Mouse (Mus musculus): ENCODE results near the gene Skp1a. TPM values are rescaled to one million over a fixed set of nuclear protein-coding genes. Genes with fewer than 3 reads are reported as not detected.

The Skp1a gene
- polyA plus RNA-seq, 1 experiment from 2014 or later: 848 TPM

GRCm38 (mm10) chr11:52230694-52231093 is 1.1 kb upstream of the Skp1a start:
- Histone ChIP-seq H3K27me3 (replicated peaks) (no peaks in the 10 kb centered on the region), H3K36me3 (no peaks in the 10 kb centered on the region), H3K4me2 (replicated peaks) (peak overlapping the region; percentile 65), H3K27ac (peak overlapping the region; percentile 97), H3K4me3 (replicated peaks) (peak overlapping the region; percentile 96), H3K9ac (0 out of 2 replicates have a peak overlapping the region, but pooled peaks have one; percentile 100), H3K4me1 (replicated peaks) (peaks cover 16% of the 10 kb centered on the region), H3K9me3 (no peaks in the 10 kb centered on the region)
- peak; percentile 67 for ATAC-seq
- 38% methylated on average over 5 of the region's 5 CpGs for WGBS

GRCm38 (mm10) chr11:52233043-52233653 is 1.4 kb downstream of the Skp1a start:
- Histone ChIP-seq H3K27ac (no peak overlapping the region), H3K4me1 (replicated peaks) (peaks cover 16% of the 10 kb centered on the region), H3K27me3 (replicated peaks) (no peaks in the 10 kb centered on the region), H3K36me3 (no peaks in the 10 kb centered on the region), H3K9ac (no peak overlapping the region), H3K4me2 (replicated peaks) (peak overlapping the region; percentile 65), H3K9me3 (no peaks in the 10 kb centered on the region), H3K4me3 (replicated peaks) (peak overlapping the region; percentile 96)
- ATAC-seq: no peak
- WGBS: 23% methylated on average over 3 of the region's 3 CpGs

GRCm38 (mm10) chr11:52233906-52234305 is 2.1 kb downstream of the Skp1a start:
- Histone ChIP-seq H3K4me1 (replicated peaks) (peaks cover 16% of the 10 kb centered on the region), H3K4me2 (replicated peaks) (peak overlapping the region; percentile 65; the same call in 1 of the 2 replicates), H3K9me3 (no peaks in the 10 kb centered on the region), H3K9ac (no peak overlapping the region), H3K27me3 (replicated peaks) (no peaks in the 10 kb centered on the region), H3K36me3 (0 out of 2 replicates have a peak, but pooled peaks cover 5% of the 10 kb centered on the region), H3K27ac (no peak overlapping the region), H3K4me3 (replicated peaks) (no peak overlapping the region)
- no peak for ATAC-seq
- WGBS: 75% methylated on average over 1 of the region's 1 CpGs

- Histone ChIP-seq H3K4me2 (replicated peaks) (no peak overlapping the region), H3K9me3 (no peaks in the 10 kb centered on the region), H3K36me3 (0 out of 2 replicates have a peak, but pooled peaks cover 5% of the 10 kb centered on the region), H3K27ac (no peak overlapping the region), H3K4me3 (replicated peaks) (no peak overlapping the region), H3K4me1 (replicated peaks) (peaks cover 16% of the 10 kb centered on the region), H3K9ac (no peak overlapping the region), H3K27me3 (replicated peaks) (no peaks in the 10 kb centered on the region)
- ATAC-seq: no peak
Observed at GRCm38 (mm10) chr11:52234509-52234908, 2.7 kb downstream of the Skp1a start.

- H3K27ac ChIP-seq: no peak overlapping the region
Observed at GRCm38 (mm10) chr11:52240898-52241542, 9.2 kb downstream of the Skp1a start.

GRCm38 (mm10) chr11:52249452-52249851 is 17.7 kb downstream of the Skp1a start:
- no peak for ATAC-seq
- Histone ChIP-seq H3K4me2 (replicated peaks) (no peak overlapping the region), H3K27me3 (replicated peaks) (no peaks in the 10 kb centered on the region), H3K9ac (no peak overlapping the region), H3K4me3 (replicated peaks) (no peak overlapping the region), H3K4me1 (replicated peaks) (peaks cover 3% of the 10 kb centered on the region; the same call in 1 of the 2 replicates), H3K36me3 (0 out of 2 replicates have a peak, but pooled peaks cover 3% of the 10 kb centered on the region), H3K27ac (no peak overlapping the region), H3K9me3 (no peaks in the 10 kb centered on the region)
- 88% methylated on average over 2 of the region's 2 CpGs for WGBS

More at GRCm38 (mm10) chr11:52240898-52241542, 9.2 kb downstream of the Skp1a start:
- H3K9ac ChIP-seq: no peak overlapping the region
- ATAC-seq: no peak
- 0 out of 2 replicates have a peak, but pooled peaks cover 5% of the 10 kb centered on the region for H3K36me3 ChIP-seq
- H3K9me3 ChIP-seq: no peaks in the 10 kb centered on the region
- H3K4me2 ChIP-seq (replicated peaks): no peak overlapping the region
- H3K4me1 ChIP-seq (replicated peaks): no peaks in the 10 kb centered on the region
- H3K4me3 ChIP-seq (replicated peaks): no peak overlapping the region
- WGBS: 93% methylated on average over 4 of the region's 4 CpGs
- H3K27me3 ChIP-seq (replicated peaks): no peaks in the 10 kb centered on the region

- no peak overlapping the region for H3K4me3 ChIP-seq (replicated peaks)
- 70% methylated on average over 5 of the region's 5 CpGs for WGBS
- no peak for ATAC-seq
- H3K4me1 ChIP-seq (replicated peaks): peaks cover 3% of the 10 kb centered on the region; the same call in 1 of the 2 replicates
- H3K9ac ChIP-seq: no peak overlapping the region
- H3K4me2 ChIP-seq (replicated peaks): no peak overlapping the region
- 0 out of 2 replicates have a peak, but pooled peaks cover 3% of the 10 kb centered on the region for H3K36me3 ChIP-seq
- no peaks in the 10 kb centered on the region for H3K27me3 ChIP-seq (replicated peaks)
- no peaks in the 10 kb centered on the region for H3K9me3 ChIP-seq
- H3K27ac ChIP-seq: no peak overlapping the region
Observed at GRCm38 (mm10) chr11:52251770-52252169, 20.0 kb downstream of the Skp1a start.

- Histone ChIP-seq H3K27me3 (replicated peaks) (no peaks in the 10 kb centered on the region), H3K4me1 (replicated peaks) (peaks cover 6% of the 10 kb centered on the region; the same call in 1 of the 2 replicates), H3K9me3 (no peaks in the 10 kb centered on the region), H3K36me3 (0 out of 2 replicates have a peak, but pooled peaks cover under 1% of the 10 kb centered on the region), H3K4me3 (replicated peaks) (no peak overlapping the region), H3K4me2 (replicated peaks) (no peak overlapping the region), H3K27ac (peak overlapping the region; percentile 37), H3K9ac (no peak overlapping the region)
- 38% methylated on average over 1 of the region's 1 CpGs for WGBS
- ATAC-seq: no peak
Observed at GRCm38 (mm10) chr11:52252692-52253091, 20.9 kb downstream of the Skp1a start.

- Histone ChIP-seq H3K27me3 (replicated peaks) (no peaks in the 10 kb centered on the region), H3K4me3 (replicated peaks) (no peak overlapping the region), H3K4me1 (replicated peaks) (peaks cover 6% of the 10 kb centered on the region; the same call in 1 of the 2 replicates), H3K9ac (no peak overlapping the region), H3K4me2 (replicated peaks) (no peak overlapping the region), H3K9me3 (no peaks in the 10 kb centered on the region), H3K36me3 (no peaks in the 10 kb centered on the region), H3K27ac (peak overlapping the region; percentile 37; the same call in 1 of the 2 replicates)
- WGBS: 61% methylated on average over 11 of the region's 11 CpGs
- peak; percentile 73 for ATAC-seq
Observed at GRCm38 (mm10) chr11:52253674-52254375, 22.0 kb downstream of the Skp1a start.

- Histone ChIP-seq H3K4me2 (replicated peaks) (no peak overlapping the region), H3K27me3 (replicated peaks) (no peaks in the 10 kb centered on the region), H3K9me3 (no peaks in the 10 kb centered on the region), H3K4me3 (replicated peaks) (no peak overlapping the region), H3K4me1 (replicated peaks) (peaks cover 6% of the 10 kb centered on the region; the same call in 1 of the 2 replicates), H3K27ac (no peak overlapping the region), H3K9ac (no peak overlapping the region), H3K36me3 (no peaks in the 10 kb centered on the region)
- 89% methylated on average over 8 of the region's 8 CpGs for WGBS
- no peak for ATAC-seq
Observed at GRCm38 (mm10) chr11:52255077-52255476, 23.3 kb downstream of the Skp1a start.

- Histone ChIP-seq H3K27me3 (replicated peaks) (no peaks in the 10 kb centered on the region), H3K9ac (no peak overlapping the region), H3K4me1 (replicated peaks) (peaks cover 6% of the 10 kb centered on the region; the same call in 1 of the 2 replicates), H3K4me2 (replicated peaks) (no peak overlapping the region), H3K9me3 (no peaks in the 10 kb centered on the region), H3K36me3 (no peaks in the 10 kb centered on the region), H3K27ac (no peak overlapping the region), H3K4me3 (replicated peaks) (no peak overlapping the region)
- 86% methylated on average over 3 of the region's 3 CpGs for WGBS
- ATAC-seq: no peak
Observed at GRCm38 (mm10) chr11:52257376-52257775, 25.6 kb downstream of the Skp1a start.

GRCm38 (mm10) chr11:52258711-52259110 is 26.9 kb downstream of the Skp1a start:
- no peak overlapping the region for H3K9ac ChIP-seq
- H3K9me3 ChIP-seq: no peaks in the 10 kb centered on the region
- no peaks in the 10 kb centered on the region for H3K36me3 ChIP-seq
- ATAC-seq: no peak
- H3K4me1 ChIP-seq (replicated peaks): 0 out of 2 replicates have a peak, but pooled peaks cover 5% of the 10 kb centered on the region
- WGBS: 63% methylated on average over 5 of the region's 5 CpGs
- no peak overlapping the region for H3K27ac ChIP-seq
- no peaks in the 10 kb centered on the region for H3K27me3 ChIP-seq (replicated peaks)
- no peak overlapping the region for H3K4me2 ChIP-seq (replicated peaks)
- H3K4me3 ChIP-seq (replicated peaks): no peak overlapping the region

Data from intestine, embryonic 15.5 days (tissue).